Mouse (Mus musculus): ENCODE results near the gene Smarca1.

DNA sequence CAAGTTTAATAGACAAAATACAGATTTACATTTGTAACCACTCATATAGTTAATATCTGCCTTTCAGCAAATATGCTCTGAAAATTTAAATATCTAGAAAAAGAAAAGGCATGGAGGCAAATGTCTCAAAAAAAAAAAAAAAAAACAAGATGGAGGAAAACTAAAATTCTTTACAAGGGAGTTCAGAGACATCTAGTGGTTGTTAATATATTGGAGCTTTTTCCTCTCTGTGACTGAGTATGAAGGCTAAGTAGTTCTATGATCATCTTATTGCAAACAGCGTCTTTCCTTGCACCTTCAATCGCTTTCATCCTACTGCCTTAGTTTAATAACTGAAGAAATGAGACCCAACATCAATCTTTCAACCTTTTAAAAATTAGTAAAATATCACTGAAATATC, 72.2 kb downstream of the Smarca1 start:
- no peak for TF ChIP-seq CTCF (IDR thresholded peaks at IDR 0.05; ENCODE audit: borderline replicate concordance, control insufficient read depth, extremely low read depth, insufficient read depth, low read length, poor library complexity)
- TF ChIP-seq POLR2A (IDR thresholded peaks at IDR 0.05; ENCODE audit: control insufficient read depth, extremely low read depth, insufficient read depth, low read length, poor library complexity), result no peak

All from thymus, adult 2 months (tissue).